Mouse (Mus musculus) heart, embryonic 12.5 days (tissue): Measurements from ENCODE around the gene Acat3. TPM values are rescaled to one million over a fixed set of nuclear protein-coding genes. Genes with fewer than 3 reads are reported as not detected.
A peak's percentile ranks its signal among the peaks of the same experiment; 100 is the strongest.

Experiments
- ATAC-seq: fragments of 200-750 bp; cut with Nextera tagmentation; 2 replicates; pipeline ENCODE4 v1.8.0; 2017; ENCODE audit warnings: moderate TSS enrichment, moderate library complexity; ENCODE audit not compliant: insufficient number of reproducible peaks, low FRiP score
- H3K27ac ChIP-seq: fragments of 300-500 bp; sonication (generic); 2 replicates; pipeline ENCODE4 v1.5.1; 2016; ENCODE audit warnings: mild to moderate bottlenecking, moderate library complexity; ENCODE audit not compliant: poor library complexity, severe bottlenecking
- H3K27me3 ChIP-seq: fragments of 300-500 bp; sonication (generic); replicated peaks from 2 replicates; pipeline ENCODE4 v1.6.1; 2016; ENCODE audit warnings: mild to moderate bottlenecking, moderate library complexity
- H3K36me3 ChIP-seq: fragments of 300-500 bp; sonication (generic); 2 replicates; pipeline ENCODE4 v1.6.1; 2016; ENCODE audit warnings: mild to moderate bottlenecking, moderate library complexity
- H3K4me1 ChIP-seq: fragments of 300-500 bp; sonication (generic); replicated peaks from 2 replicates; pipeline ENCODE4 v1.6.1; 2016; ENCODE audit warnings: mild to moderate bottlenecking
- H3K4me2 ChIP-seq: fragments of 300-500 bp; sonication (generic); 2 replicates; pipeline ENCODE4 v1.6.1; 2016; ENCODE audit warnings: mild to moderate bottlenecking, moderate library complexity
- H3K4me3 ChIP-seq: fragments of 300-500 bp; sonication (generic); 2 replicates; pipeline ENCODE4 v1.5.1; 2016; ENCODE audit warnings: mild to moderate bottlenecking
- H3K9ac ChIP-seq: fragments of 300-500 bp; sonication (generic); 2 replicates; pipeline ENCODE4 v1.6.1; 2016; ENCODE audit warnings: mild to moderate bottlenecking, moderate library complexity
- H3K9me3 ChIP-seq: fragments of 300-500 bp; sonication (generic); replicated peaks from 2 replicates; pipeline ENCODE4 v1.6.1; 2016; ENCODE audit warnings: mild to moderate bottlenecking, moderate library complexity
- WGBS: fragments of 180-500 bp; shearing (Covaris S2); methylation state at CpG from one replicate; pipeline ENCODE4 v1.1.7; 2016; 5-methylcytosine and 5-hydroxymethylcytosine counted together
- polyA plus RNA-seq: library from polyadenylated mRNA; unstranded; fragments of >200 nt; fragmentation: Nextera tagmentation; extraction: Ambion mirVana; gene quantifications from 2 replicates; pipeline ENCODE4 v1.2.1, GENCODE M21; 2016

The Acat3 gene
- polyA plus RNA-seq, 1 experiment from 2014 or later: 0.61 TPM

- under 1% methylated on average over 40 of the region's 40 CpGs for WGBS
- peaks cover 52% of the 10 kb centered on the region for H3K36me3 ChIP-seq
Measured at GRCm38 (mm10) chr17:12916588-12917380, 23.6 kb downstream of the Acat3 start.

GRCm38 (mm10) chr17:12915881-12916583 lies 24.4 kb downstream of the Acat3 start, which contains the start of gene Mrpl18:
Gene Mrpl18 (minus strand): TSS chr17:12916345.
- peaks cover 3% of the 10 kb centered on the region; the same call in 1 of the 2 replicates for H3K4me1 ChIP-seq
- WGBS: under 1% methylated on average over 56 of the region's 56 CpGs
- ATAC-seq: peak; percentile 99
- H3K9me3 ChIP-seq: no peaks in the 10 kb centered on the region
- H3K36me3 ChIP-seq: peaks cover 55% of the 10 kb centered on the region
- peak within 1 kb of the TSS; percentile 97 for H3K9ac ChIP-seq
- peak within 1 kb of the TSS; percentile 89 for H3K27ac ChIP-seq
- peak within 1 kb of the TSS; percentile 88 for H3K4me3 ChIP-seq
- H3K4me2 ChIP-seq: peak within 1 kb of the TSS; percentile 80
- H3K27me3 ChIP-seq: no peaks in the 10 kb centered on the region

More at GRCm38 (mm10) chr17:12916588-12917380, 23.6 kb downstream of the Acat3 start:
- Histone ChIP-seq H3K27ac (peak overlapping the region; percentile 89), H3K4me1 (peaks cover 3% of the 10 kb centered on the region; the same call in 1 of the 2 replicates), H3K4me2 (peak overlapping the region; percentile 80), H3K27me3 (no peaks in the 10 kb centered on the region), H3K9me3 (no peaks in the 10 kb centered on the region), H3K9ac (peak overlapping the region; percentile 97), H3K4me3 (peak overlapping the region; percentile 88)
- peak; percentile 76 for ATAC-seq

GRCm38 (mm10) chr17:12915488-12915880 lies 24.9 kb downstream of the Acat3 start, which contains the start of gene Tcp1:
Gene Tcp1 (plus strand): TSS chr17:12915701.
- peak within 1 kb of the TSS; percentile 88 for H3K4me3 ChIP-seq
- H3K27me3 ChIP-seq: no peaks in the 10 kb centered on the region
- H3K4me2 ChIP-seq: peak within 1 kb of the TSS; percentile 80
- H3K4me1 ChIP-seq: peaks cover 3% of the 10 kb centered on the region; the same call in 1 of the 2 replicates
- H3K27ac ChIP-seq: peak within 1 kb of the TSS; percentile 89
- WGBS: under 1% methylated on average over 18 of the region's 18 CpGs
- H3K9me3 ChIP-seq: no peaks in the 10 kb centered on the region
- H3K36me3 ChIP-seq: peaks cover 55% of the 10 kb centered on the region
- no peak for ATAC-seq
- H3K9ac ChIP-seq: peak within 1 kb of the TSS; percentile 97

- H3K36me3 ChIP-seq: peaks cover 47% of the 10 kb centered on the region
Measured at GRCm38 (mm10) chr17:12910391-12910790, 30.0 kb downstream of the Acat3 start.

GRCm38 (mm10) chr17:12909361-12910280 lies 30.8 kb downstream of the Acat3 start, which contains the start of gene Pnldc1:
Gene Pnldc1 (minus strand): TSS chr17:12910230.
- Histone ChIP-seq H3K4me1 (no peaks in the 10 kb centered on the region), H3K27ac (no peak within 1 kb of the TSS), H3K9ac (no peak within 1 kb of the TSS), H3K36me3 (peaks cover 54% of the 10 kb centered on the region), H3K27me3 (no peaks in the 10 kb centered on the region), H3K9me3 (no peaks in the 10 kb centered on the region), H3K4me3 (no peak within 1 kb of the TSS), H3K4me2 (no peak within 1 kb of the TSS)
- ATAC-seq: no peak
- WGBS: 69% methylated on average over 35 of the region's 35 CpGs

More at GRCm38 (mm10) chr17:12910391-12910790, 30.0 kb downstream of the Acat3 start:
- Histone ChIP-seq H3K9me3 (no peaks in the 10 kb centered on the region), H3K4me1 (peaks cover 3% of the 10 kb centered on the region; the same call in 1 of the 2 replicates), H3K9ac (no peak overlapping the region), H3K4me3 (no peak overlapping the region), H3K4me2 (no peak overlapping the region), H3K27me3 (no peaks in the 10 kb centered on the region), H3K27ac (no peak overlapping the region)
- 92% methylated on average over 8 of the region's 8 CpGs for WGBS
- ATAC-seq: no peak

GRCm38 (mm10) chr17:12906436-12906835 lies 34.0 kb downstream of the Acat3 start:
- WGBS: 86% methylated on average over 9 of the region's 9 CpGs
- H3K36me3 ChIP-seq: peaks cover 41% of the 10 kb centered on the region

GRCm38 (mm10) chr17:12905810-12906209 lies 34.6 kb downstream of the Acat3 start:
- H3K36me3 ChIP-seq: peaks cover 40% of the 10 kb centered on the region
- no peaks in the 10 kb centered on the region for H3K4me1 ChIP-seq
- no peaks in the 10 kb centered on the region for H3K27me3 ChIP-seq
- no peak for ATAC-seq
- no peak overlapping the region for H3K27ac ChIP-seq
- no peak overlapping the region for H3K4me3 ChIP-seq
- H3K9me3 ChIP-seq: no peaks in the 10 kb centered on the region
- 82% methylated on average over 4 of the region's 4 CpGs for WGBS
- no peak overlapping the region for H3K4me2 ChIP-seq
- H3K9ac ChIP-seq: no peak overlapping the region

More at GRCm38 (mm10) chr17:12906436-12906835, 34.0 kb downstream of the Acat3 start:
- Histone ChIP-seq H3K27me3 (no peaks in the 10 kb centered on the region), H3K27ac (no peak overlapping the region), H3K4me2 (no peak overlapping the region), H3K4me1 (no peaks in the 10 kb centered on the region), H3K9me3 (no peaks in the 10 kb centered on the region), H3K4me3 (no peak overlapping the region), H3K9ac (no peak overlapping the region)
- ATAC-seq: no peak

GRCm38 (mm10) chr17:12904349-12904748 lies 36.1 kb downstream of the Acat3 start:
- Histone ChIP-seq H3K4me3 (no peak overlapping the region), H3K27me3 (no peaks in the 10 kb centered on the region), H3K4me2 (no peak overlapping the region), H3K36me3 (peaks cover 42% of the 10 kb centered on the region), H3K4me1 (no peaks in the 10 kb centered on the region), H3K27ac (no peak overlapping the region), H3K9me3 (no peaks in the 10 kb centered on the region), H3K9ac (no peak overlapping the region)
- ATAC-seq: no peak
- WGBS: 77% methylated on average over 1 of the region's 1 CpGs

- H3K4me3 ChIP-seq: no peak overlapping the region
- H3K9me3 ChIP-seq: no peaks in the 10 kb centered on the region
- H3K9ac ChIP-seq: no peak overlapping the region
- H3K4me2 ChIP-seq: no peak overlapping the region
- H3K4me1 ChIP-seq: no peaks in the 10 kb centered on the region
- H3K27ac ChIP-seq: no peak overlapping the region
- WGBS: 70% methylated on average over 11 of the region's 12 CpGs
- no peak for ATAC-seq
- no peaks in the 10 kb centered on the region for H3K27me3 ChIP-seq
- H3K36me3 ChIP-seq: peaks cover 46% of the 10 kb centered on the region
Measured at GRCm38 (mm10) chr17:12903372-12904333, 36.7 kb downstream of the Acat3 start.
